Mouse (Mus musculus) olfactory bulb, adult 2 months (tissue): ENCODE results near the gene Pacs2.

Source experiments
- CTCF ChIP-seq: fragments of 200-500 bp; IDR thresholded peaks from 2 replicates; pipeline ENCODE4 v1.5.1; 2012; ENCODE audit warnings: low read depth, mild to moderate bottlenecking, low read length, moderate library complexity; ENCODE audit not compliant: insufficient read depth
- POLR2A ChIP-seq: fragments of 200-500 bp; IDR thresholded peaks from 2 replicates; pipeline ENCODE4 v1.6.1; 2012; ENCODE audit warnings: mild to moderate bottlenecking, low read depth, low read length, moderate library complexity; ENCODE audit not compliant: insufficient read depth

- TF ChIP-seq CTCF, result no peak
- no peak for TF ChIP-seq POLR2A
These were observed 59.4 kb downstream of the Pacs2 start for GRCm38 (mm10) chr12:113073420-113074328.
